Mouse (Mus musculus) brain, adult 10 weeks (tissue): Measurements from ENCODE around the gene Ccnt1. TPM values are rescaled to one million over a fixed set of nuclear protein-coding genes. Genes with fewer than 3 reads are reported as not detected.

Experiments
- polyA plus RNA-seq: library from polyadenylated mRNA; stranded (reverse); fragments of 350-450 nt; fragmentation: Illumina TruSeq; extraction: RNeasy Lipid Tissue Mini Kit (QIAGEN cat#74804); gene quantifications from one replicate; pipeline ENCODE4 v1.2.3, GENCODE M21; 2015; ENCODE audit warnings: low read depth, low replicate concordance

Gene Ccnt1
- polyA plus RNA-seq: 24.5 TPM

DNA sequence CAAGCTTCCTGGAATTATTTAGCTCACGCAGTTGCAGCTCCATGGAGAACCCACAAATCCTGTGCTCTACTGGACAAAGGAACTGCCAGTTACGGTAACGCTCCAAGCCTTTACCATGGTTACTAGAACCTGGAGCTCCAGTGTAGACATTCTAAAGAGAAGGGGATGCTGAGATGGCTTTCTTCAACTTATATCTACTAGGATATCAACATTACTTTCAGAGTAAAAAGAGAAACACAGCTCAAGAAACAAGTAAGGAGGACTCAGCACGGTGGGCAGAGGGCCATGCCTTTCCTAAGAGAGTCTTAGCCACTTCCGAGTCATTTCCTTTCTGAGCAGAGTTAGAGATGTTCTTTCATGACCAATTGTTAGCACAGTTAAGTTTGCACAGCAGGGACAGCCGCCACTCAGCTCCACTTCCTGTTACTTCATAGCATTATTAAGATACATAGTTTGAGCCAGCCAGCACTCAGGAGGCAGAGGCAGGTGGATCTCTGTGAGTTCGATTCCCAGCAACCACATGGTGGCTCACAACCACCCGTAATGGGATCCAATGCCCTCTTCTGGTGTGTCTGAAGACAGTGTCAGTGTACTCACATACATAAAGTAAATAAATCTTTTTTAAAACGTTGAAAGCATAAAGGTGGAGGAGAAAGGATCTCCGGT, at the start of gene Ccnt1, which contains the start of gene 4930415O20Rik:
Gene Ccnt1 (minus strand): TSS at position 51 of the 666 bp plus-strand sequence.
Gene 4930415O20Rik (plus strand): TSS at position 132 of the 666 bp plus-strand sequence.

DNA sequence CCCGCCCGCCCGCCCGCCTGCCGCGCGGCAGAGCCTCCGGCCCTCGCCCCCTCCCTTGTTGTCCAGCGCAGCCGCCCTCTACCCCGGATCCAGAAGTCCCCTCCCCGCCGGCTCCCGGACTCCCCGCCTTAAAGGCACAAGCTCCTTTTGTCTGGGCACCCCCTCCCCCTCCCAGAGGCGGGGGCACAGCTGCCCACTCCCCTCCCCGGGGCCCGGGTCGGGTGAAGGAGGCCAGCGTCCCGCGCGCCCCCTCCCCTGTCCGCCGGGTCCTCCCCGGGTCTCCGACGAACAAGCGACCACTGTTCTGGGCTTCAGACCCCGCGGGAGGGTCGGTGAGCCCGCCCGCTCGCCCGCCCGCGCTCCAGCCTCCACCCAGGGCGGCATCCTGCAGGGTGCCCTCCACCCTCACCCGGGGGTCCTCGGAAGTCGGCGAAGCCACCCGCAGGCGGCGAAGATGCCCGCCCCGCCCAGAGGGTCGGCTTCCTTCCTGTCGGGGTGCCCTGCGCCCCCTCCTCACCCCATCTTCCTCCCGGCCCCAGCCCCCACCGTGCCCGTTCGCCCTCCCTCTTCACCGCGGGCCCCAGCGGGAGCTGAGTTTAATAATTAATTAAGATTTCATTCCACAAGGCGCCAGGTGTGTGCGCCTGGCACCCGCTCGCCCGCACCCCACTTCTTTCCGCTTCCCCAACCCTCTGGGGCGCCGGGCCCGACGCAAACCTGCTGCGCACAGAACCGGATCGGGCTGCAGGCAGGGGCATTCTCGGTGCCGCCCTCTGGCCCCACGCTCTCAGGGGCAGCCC, 38.8 kb upstream of the Ccnt1 start, which contains the start of gene Adcy6:
Gene Adcy6 (minus strand): TSS at position 746 of the 800 bp plus-strand sequence.

DNA sequence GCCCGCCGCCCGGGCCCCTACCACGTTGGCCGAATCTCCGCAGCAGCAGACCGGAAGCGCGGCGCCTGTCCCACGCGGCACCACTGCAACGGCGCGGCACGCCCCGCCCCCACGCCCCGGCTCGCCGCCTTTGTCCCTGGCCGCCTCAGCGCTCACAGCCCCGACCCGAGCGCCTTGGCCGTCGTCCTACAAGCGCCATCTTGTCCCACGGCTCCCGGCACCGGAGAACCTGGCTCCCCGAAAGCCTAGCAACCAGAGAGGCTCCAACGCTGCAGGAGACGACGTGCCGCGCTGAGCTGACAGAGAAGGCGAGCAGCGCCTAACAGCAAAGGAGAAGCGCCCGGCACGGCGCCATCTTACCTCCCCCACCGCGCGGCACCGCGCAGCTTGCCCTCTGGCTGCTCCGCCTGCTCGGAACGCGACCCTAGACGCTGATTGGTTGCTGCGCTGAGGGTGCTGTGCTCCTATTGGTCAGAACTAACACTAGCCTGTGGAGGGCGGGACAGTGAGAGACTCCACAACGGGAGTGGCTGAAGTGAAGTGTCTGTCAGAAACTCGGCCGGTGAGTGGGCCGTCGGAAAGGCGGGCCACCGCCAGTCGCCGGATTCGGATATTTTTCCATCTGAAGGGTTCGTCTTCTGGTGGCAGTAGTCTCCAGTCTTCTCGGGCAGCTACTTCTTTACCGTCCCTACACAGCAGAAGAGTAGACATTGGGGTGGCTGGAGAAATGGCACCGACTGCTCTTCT, 36.7 kb downstream of the Ccnt1 start, which contains the start of gene Kansl2:
Gene Kansl2 (minus strand): TSS at position 384 of the 747 bp plus-strand sequence.

DNA sequence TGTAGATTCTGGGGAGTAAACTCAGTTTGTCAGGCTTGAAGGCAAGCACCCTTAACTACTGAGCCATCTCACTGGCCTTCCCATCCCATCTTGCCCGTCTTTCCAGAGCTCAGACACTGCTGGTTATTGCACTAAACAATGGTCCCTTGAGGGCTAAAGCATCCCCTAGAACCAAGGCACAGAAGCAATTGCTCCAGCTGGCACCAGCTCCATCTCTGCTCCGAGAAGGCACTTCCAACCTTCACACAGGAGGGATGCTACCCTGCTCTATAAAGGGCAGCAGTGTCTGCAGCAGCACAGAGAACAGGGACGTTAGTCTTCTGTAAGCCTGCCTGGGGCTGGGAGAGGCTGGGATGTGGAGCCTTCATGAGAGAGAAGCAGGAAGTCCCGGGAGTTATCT, 78.6 kb downstream of the Ccnt1 start, which contains the start of gene Olfr279:
Gene Olfr279 (plus strand): TSS at position 301 of the 400 bp plus-strand sequence.

Other genes starting within 250 kb of the Ccnt1 start
- gene Olfr284, start 229.9 kb downstream of the Ccnt1 start, polyA plus RNA-seq: not detected
- not detected for gene Olfr283, start 190.0 kb downstream of the Ccnt1 start, polyA plus RNA-seq
- gene Olfr282, start 139.7 kb downstream of the Ccnt1 start, polyA plus RNA-seq: not detected
- gene Olfr281, start 118.3 kb downstream of the Ccnt1 start, polyA plus RNA-seq: not detected
- not detected for gene OR5BS1P, start 101.0 kb downstream of the Ccnt1 start, polyA plus RNA-seq
- not detected for gene Lalba, start 88.2 kb downstream of the Ccnt1 start, polyA plus RNA-seq
- gene Olfr279, start 78.5 kb downstream of the Ccnt1 start, polyA plus RNA-seq: not detected
- gene Kansl2, start 36.7 kb downstream of the Ccnt1 start, polyA plus RNA-seq: 57.3 TPM
- not detected for gene 4930415O20Rik, start 81 bp upstream of the Ccnt1 start, polyA plus RNA-seq
- 31.7 TPM for gene Adcy6, start 39.2 kb upstream of the Ccnt1 start, polyA plus RNA-seq
- gene Cacnb3, start 59.9 kb upstream of the Ccnt1 start, polyA plus RNA-seq: 201 TPM
- gene Ddx23, start 92.0 kb upstream of the Ccnt1 start, polyA plus RNA-seq: 52.9 TPM
- 30.1 TPM for gene Rnd1, start 106.5 kb upstream of the Ccnt1 start, polyA plus RNA-seq
- gene Ccdc65, start 137.3 kb upstream of the Ccnt1 start, polyA plus RNA-seq: 6.9 TPM
- gene Fkbp11, start 157.3 kb upstream of the Ccnt1 start, polyA plus RNA-seq: 3.3 TPM
- 497 TPM for gene Arf3, start 192.3 kb upstream of the Ccnt1 start, polyA plus RNA-seq
- gene Wnt10b, start 207.2 kb upstream of the Ccnt1 start, polyA plus RNA-seq: 1.4 TPM
- gene Wnt1, start 218.9 kb upstream of the Ccnt1 start, polyA plus RNA-seq: 0.18 TPM
- 553 TPM for gene Ddn, start 238.6 kb upstream of the Ccnt1 start, polyA plus RNA-seq